Mouse (Mus musculus): Measurements from ENCODE around the gene Lce3e.

DNA sequence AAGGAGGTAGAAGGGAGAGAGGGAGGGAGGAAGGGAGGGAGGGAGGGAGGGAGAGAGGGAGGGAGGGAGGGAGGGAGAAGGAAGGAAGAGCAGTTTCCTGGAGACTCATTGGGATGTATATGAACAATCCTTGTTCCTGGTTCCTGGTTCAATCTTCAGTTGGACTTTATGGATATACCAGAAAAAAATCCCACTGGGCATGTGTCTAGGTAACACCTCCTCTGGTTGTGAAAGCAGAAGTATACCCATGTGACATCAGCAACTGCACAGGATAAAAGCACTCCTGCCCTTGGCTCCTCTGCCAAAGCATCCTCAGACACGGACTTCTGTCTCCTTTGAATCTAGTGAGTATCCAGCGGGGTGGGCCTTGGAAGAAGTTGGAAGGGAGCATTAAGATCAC is 34.2 kb upstream of the Lce3e start, which contains the start of gene Lce3b:
- TF ChIP-seq CTCF (conservative IDR thresholded peaks at IDR 0.05; ENCODE audit: insufficient read depth, insufficient read length, low read depth, low read length) (no peak), POLR2A (IDR thresholded peaks at IDR 0.05; ENCODE audit: low read depth, low read length) (no peak)

Data from kidney, adult 2 months (tissue).